Mouse (Mus musculus) heart, embryonic 15.5 days (tissue): ENCODE measurements around the gene Ppm1l. TPM values are rescaled to one million over a fixed set of nuclear protein-coding genes. Genes with fewer than 3 reads are reported as not detected.
A peak's percentile ranks its signal among the peaks of the same experiment; 100 is the strongest.

Experiments
- ATAC-seq: fragments of 200-750 bp; cut with Nextera tagmentation; replicated peaks from 2 replicates; pipeline ENCODE4 v1.8.0; 2017; ENCODE audit warnings: low read depth, moderate TSS enrichment; ENCODE audit not compliant: insufficient number of reproducible peaks, insufficient read depth, low FRiP score
- H3K27ac ChIP-seq: fragments of 300-500 bp; sonication (generic); 2 replicates; pipeline ENCODE4 v1.5.1; 2015; ENCODE audit warnings: mild to moderate bottlenecking, inconsistent platforms
- H3K27me3 ChIP-seq: fragments of 300-500 bp; sonication (generic); 2 replicates; pipeline ENCODE4 v1.6.1; 2015; ENCODE audit warnings: inconsistent platforms
- H3K36me3 ChIP-seq: fragments of 300-500 bp; sonication (generic); 2 replicates; pipeline ENCODE4 v1.6.1; 2015; ENCODE audit warnings: mild to moderate bottlenecking, inconsistent platforms
- H3K4me1 ChIP-seq: fragments of 300-500 bp; sonication (generic); replicated peaks from 2 replicates; pipeline ENCODE4 v1.6.1; 2015; ENCODE audit warnings: inconsistent platforms
- H3K4me2 ChIP-seq: fragments of 300-500 bp; sonication (generic); 2 replicates; pipeline ENCODE4 v1.6.1; 2015; ENCODE audit warnings: inconsistent platforms, mild to moderate bottlenecking, moderate library complexity
- H3K4me3 ChIP-seq: fragments of 300-500 bp; sonication (generic); 2 replicates; pipeline ENCODE4 v1.5.1; 2015; ENCODE audit warnings: mild to moderate bottlenecking, inconsistent platforms
- H3K9ac ChIP-seq: fragments of 300-500 bp; sonication (generic); 2 replicates; pipeline ENCODE4 v1.6.1; 2015; ENCODE audit warnings: mild to moderate bottlenecking, inconsistent platforms
- H3K9me3 ChIP-seq: fragments of 300-500 bp; sonication (generic); replicated peaks from 2 replicates; pipeline ENCODE4 v1.6.1; 2016; ENCODE audit warnings: inconsistent platforms
- WGBS: fragments of 180-500 bp; shearing (Covaris S2); methylation state at CpG from one replicate; pipeline ENCODE4 v1.1.7; 2015; ENCODE audit warnings: mixed read lengths; 5-methylcytosine and 5-hydroxymethylcytosine counted together
- polyA plus RNA-seq: library from polyadenylated mRNA; unstranded; fragments of >200 nt; fragmentation: Nextera tagmentation; extraction: Ambion mirVana; gene quantifications from 2 replicates; pipeline ENCODE4 v1.2.1, GENCODE M21; 2015

Gene Ppm1l
- polyA plus RNA-seq, 1 experiment from 2014 or later = 8.5 TPM

DNA sequence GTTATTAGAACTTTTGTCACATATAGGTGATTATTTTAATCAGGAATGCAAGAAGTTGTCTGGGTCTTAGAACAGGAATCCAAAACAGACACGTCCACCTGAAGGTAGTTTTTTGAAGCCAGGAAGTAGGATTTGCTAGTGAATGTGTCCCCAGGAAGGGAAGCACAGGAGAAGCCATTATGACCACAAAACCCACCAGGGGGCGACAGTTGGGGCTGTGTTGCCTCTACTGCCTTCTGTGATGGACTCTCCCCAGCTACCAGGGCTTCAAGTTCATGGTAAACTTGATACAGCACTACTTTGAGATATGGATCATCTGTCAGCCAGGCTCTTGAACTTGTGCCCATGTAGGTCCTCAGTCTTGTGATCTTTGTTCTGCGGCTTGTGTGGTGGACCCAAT lies 137.7 kb downstream of the Ppm1l start:
- Histone ChIP-seq H3K27me3 (no peaks in the 10 kb centered on the region), H3K36me3 (no peaks in the 10 kb centered on the region), H3K9ac (no peak overlapping the region), H3K9me3 (no peaks in the 10 kb centered on the region), H3K27ac (no peak overlapping the region), H3K4me1 (peaks cover 5% of the 10 kb centered on the region), H3K4me3 (no peak overlapping the region), H3K4me2 (no peak overlapping the region)
- no peak for ATAC-seq
- WGBS = 77% methylated on average over 3 of the region's 3 CpGs

DNA sequence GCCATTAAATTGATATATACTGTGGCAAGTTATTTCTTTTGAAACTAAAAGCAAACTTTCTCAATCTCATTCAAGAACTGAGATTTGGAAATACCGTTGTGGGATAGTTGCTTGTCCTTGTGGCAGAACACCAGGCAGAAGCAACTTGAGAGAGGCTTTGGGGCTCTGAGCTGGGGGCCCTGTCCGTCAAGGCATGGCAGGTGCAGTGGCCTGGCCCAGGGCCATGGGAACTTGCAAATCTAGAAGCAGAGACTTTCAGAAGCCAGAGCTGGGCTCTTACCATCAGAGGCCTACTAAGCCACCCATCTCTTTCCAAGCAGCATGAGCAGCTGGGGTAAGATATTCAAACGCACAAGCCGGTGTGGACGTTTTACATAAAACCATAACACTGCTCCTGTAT lies 139.4 kb downstream of the Ppm1l start:
- Histone ChIP-seq H3K9me3 (no peaks in the 10 kb centered on the region), H3K4me1 (peaks cover 15% of the 10 kb centered on the region), H3K27ac (no peak overlapping the region), H3K36me3 (no peaks in the 10 kb centered on the region), H3K4me3 (no peak overlapping the region), H3K9ac (no peak overlapping the region), H3K27me3 (no peaks in the 10 kb centered on the region), H3K4me2 (no peak overlapping the region)
- ATAC-seq = no peak
- WGBS = 77% methylated on average over 5 of the region's 5 CpGs

DNA sequence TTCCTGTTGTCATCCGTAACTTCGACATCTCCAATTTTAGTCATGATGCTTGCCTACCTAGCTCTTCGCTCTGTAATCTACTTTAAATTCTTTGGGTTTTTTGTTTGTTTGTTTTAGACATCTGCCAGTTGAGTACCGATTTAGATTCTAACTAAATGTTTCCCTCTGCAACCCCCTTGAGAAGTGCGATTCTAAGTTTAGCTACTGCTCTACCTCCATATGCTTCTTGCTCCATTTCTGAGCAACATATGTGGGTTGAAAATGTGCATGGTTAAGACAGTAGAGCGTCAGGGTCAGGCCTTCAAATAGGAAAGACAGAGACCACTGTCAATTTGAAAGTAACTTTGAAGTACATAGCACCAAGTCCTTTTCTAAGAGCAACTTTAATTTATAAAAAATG lies 142.1 kb downstream of the Ppm1l start:
- Histone ChIP-seq H3K27me3 (no peaks in the 10 kb centered on the region), H3K36me3 (no peaks in the 10 kb centered on the region), H3K4me1 (peaks cover 13% of the 10 kb centered on the region), H3K9me3 (no peaks in the 10 kb centered on the region), H3K9ac (no peak overlapping the region), H3K4me2 (no peak overlapping the region), H3K4me3 (no peak overlapping the region), H3K27ac (no peak overlapping the region)
- ATAC-seq = no peak
- WGBS = 74% methylated on average over 6 of the region's 6 CpGs

DNA sequence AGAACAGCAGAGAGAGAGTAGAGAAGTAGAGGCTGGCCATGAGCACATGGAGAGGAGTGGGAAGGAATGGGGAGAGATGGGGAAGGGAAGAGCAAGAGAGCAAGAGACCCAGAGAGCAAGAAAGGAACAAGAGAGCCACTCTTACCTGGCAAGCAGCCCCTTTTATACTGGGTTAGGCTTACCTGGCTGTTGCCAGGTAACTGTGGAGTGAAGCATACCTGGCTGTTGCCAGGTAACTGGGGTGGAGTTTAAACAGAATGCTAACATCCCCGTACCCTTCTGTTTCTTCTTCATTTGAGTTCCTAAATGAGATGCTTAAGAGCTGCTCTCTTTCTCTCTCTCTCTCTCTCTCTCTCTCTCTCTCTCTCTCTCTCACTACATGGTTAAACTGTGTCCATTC lies 145.3 kb downstream of the Ppm1l start:
- H3K9me3 ChIP-seq = no peaks in the 10 kb centered on the region
- no peak overlapping the region for H3K4me3 ChIP-seq
- no peak overlapping the region for H3K9ac ChIP-seq
- H3K4me2 ChIP-seq = no peak overlapping the region
- no peaks in the 10 kb centered on the region for H3K36me3 ChIP-seq
- peaks cover 10% of the 10 kb centered on the region for H3K4me1 ChIP-seq
- ATAC-seq = no peak
- H3K27ac ChIP-seq = no peak overlapping the region
- H3K27me3 ChIP-seq = no peaks in the 10 kb centered on the region
- WGBS = 68% methylated on average over 1 of the region's 1 CpGs

DNA sequence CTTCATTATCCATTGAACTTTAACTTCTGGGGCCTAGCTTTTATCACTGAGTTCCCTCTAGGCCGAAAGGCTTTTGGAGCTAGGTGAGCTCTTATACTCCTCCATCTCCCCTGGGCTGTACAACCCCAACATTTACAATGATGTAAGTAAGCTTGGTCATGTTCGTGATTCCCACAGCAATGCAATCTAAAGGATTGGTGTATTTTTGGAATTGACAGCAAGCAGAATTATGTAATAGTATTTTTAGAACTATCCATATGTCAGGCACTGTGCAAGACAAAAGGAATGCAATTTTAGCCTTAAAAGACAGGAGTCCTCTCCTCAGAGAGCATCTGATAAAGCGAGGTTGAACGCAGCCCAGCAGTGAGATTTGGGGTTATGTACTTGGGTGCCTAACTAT lies 149.1 kb downstream of the Ppm1l start:
- Histone ChIP-seq H3K36me3 (no peaks in the 10 kb centered on the region), H3K27ac (no peak overlapping the region), H3K4me3 (no peak overlapping the region), H3K4me1 (peaks cover 19% of the 10 kb centered on the region), H3K9me3 (no peaks in the 10 kb centered on the region), H3K27me3 (no peaks in the 10 kb centered on the region), H3K4me2 (no peak overlapping the region), H3K9ac (no peak overlapping the region)
- no peak for ATAC-seq
- 76% methylated on average over 4 of the region's 4 CpGs for WGBS

DNA sequence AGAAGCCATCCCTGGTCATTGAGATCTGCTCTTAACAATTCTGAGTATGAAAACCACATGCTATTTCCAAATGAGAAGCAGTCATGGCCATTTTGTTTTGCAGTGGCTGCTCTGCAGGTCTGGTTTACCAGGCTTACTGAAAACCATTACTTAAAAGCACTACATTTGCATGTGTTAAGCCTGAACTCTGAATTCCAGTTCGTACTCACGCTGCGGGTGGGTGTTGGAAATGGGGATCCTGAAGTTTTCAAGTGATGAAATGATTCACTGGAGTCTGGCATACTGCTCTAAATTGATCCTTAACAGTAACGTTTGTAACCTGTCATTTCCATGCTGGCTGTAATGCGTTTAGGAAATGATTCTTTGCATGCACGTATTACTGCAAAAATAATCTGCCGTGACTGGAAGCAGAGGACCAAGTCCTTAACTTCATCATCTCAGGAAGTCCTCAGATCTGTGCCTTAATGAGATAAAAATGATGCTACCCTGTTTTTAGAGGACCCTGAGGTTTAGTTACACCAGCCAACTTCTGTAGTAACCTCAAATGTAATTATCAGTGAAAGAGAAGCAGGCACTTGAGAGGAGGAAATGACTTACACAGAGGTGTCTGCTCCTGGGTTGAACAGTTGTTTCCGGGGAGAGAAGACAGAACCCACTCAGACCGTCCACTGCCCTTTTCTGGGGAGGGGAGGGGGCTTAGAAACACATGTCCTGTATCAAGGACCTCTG lies 151.8 kb downstream of the Ppm1l start:
- Histone ChIP-seq H3K9me3 (no peaks in the 10 kb centered on the region), H3K36me3 (no peaks in the 10 kb centered on the region), H3K9ac (no peak overlapping the region), H3K4me3 (no peak overlapping the region), H3K4me2 (no peak overlapping the region), H3K27me3 (no peaks in the 10 kb centered on the region), H3K27ac (no peak overlapping the region), H3K4me1 (peaks cover 22% of the 10 kb centered on the region)
- WGBS = 40% methylated on average over 9 of the region's 9 CpGs
- no peak for ATAC-seq

DNA sequence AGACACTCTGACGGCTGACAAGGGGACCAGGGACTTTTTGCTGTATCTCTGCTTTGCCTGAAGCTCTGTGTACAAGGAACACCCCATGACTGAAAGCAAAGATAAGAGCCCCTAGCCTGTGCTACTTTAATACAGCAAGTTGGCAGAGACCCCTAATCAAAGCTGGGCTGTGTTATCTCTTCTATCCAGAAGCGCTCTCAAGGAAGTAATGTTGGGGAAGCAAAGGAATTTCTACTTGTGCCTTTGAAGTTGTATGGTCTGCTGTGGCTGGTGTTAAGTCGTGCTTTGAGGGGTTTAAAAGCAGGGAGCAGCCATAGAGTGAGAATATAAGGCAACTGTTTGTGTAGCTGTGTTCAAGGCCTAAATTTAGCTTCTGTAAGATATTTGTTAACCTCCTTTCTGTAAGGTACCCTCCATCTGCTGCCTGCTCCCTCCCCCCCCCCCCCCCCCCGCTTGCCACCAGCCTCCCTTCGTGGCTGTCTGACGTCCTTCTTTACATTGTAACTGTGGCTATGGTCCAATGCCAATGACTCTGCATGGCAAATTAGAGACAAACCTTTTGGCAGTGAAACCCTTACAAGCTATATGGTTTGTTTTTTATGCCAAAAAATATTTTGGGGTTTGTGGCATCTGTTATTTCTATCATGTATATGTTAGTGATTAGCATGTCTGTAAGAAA lies 152.9 kb downstream of the Ppm1l start:
- Histone ChIP-seq H3K36me3 (no peaks in the 10 kb centered on the region), H3K9ac (no peak overlapping the region), H3K4me2 (no peak overlapping the region), H3K27me3 (no peaks in the 10 kb centered on the region), H3K4me3 (no peak overlapping the region), H3K4me1 (peaks cover 22% of the 10 kb centered on the region), H3K9me3 (no peaks in the 10 kb centered on the region), H3K27ac (0 out of 2 replicates have a peak overlapping the region, but pooled peaks have one; percentile 38)
- WGBS = 21% methylated on average over 6 of the region's 6 CpGs
- ATAC-seq = peak; percentile 11; the same call in 1 of the 2 replicates

DNA sequence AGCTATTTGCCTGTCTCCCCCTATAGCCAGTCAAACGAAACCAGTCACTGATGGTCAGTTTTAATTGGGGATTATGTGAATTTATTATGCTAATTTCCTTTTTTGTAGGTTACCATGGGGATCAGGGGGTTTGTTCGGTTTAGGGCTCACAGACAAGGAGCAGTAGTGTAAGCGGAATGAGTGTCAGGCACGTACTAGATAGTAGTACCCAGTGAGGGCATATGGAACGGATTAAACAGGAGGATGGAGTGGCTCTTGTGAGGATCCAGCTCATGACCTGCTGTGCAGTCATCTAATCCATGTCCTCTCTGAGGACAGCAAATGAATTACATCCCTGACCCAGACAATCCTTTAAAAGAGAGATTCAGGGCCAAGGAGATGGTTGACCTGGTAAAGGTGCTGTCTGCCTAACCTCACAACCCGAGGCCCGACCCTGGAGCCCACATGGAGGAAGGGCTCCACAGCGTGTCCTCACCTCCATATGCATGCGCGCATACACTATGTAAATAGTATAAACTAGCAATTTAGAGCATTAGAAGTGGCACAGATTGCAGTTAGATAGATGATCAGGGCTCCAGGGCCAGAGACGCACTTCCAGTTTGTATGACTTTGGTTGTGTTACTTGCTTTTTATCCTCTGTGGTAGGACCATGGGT lies 153.6 kb downstream of the Ppm1l start:
- Histone ChIP-seq H3K4me1 (peaks cover 22% of the 10 kb centered on the region), H3K4me3 (no peak overlapping the region), H3K36me3 (no peaks in the 10 kb centered on the region), H3K9ac (no peak overlapping the region), H3K27ac (no peak overlapping the region), H3K4me2 (no peak overlapping the region), H3K9me3 (no peaks in the 10 kb centered on the region), H3K27me3 (no peaks in the 10 kb centered on the region)
- 84% methylated on average over 11 of the region's 11 CpGs for WGBS
- no peak for ATAC-seq

DNA sequence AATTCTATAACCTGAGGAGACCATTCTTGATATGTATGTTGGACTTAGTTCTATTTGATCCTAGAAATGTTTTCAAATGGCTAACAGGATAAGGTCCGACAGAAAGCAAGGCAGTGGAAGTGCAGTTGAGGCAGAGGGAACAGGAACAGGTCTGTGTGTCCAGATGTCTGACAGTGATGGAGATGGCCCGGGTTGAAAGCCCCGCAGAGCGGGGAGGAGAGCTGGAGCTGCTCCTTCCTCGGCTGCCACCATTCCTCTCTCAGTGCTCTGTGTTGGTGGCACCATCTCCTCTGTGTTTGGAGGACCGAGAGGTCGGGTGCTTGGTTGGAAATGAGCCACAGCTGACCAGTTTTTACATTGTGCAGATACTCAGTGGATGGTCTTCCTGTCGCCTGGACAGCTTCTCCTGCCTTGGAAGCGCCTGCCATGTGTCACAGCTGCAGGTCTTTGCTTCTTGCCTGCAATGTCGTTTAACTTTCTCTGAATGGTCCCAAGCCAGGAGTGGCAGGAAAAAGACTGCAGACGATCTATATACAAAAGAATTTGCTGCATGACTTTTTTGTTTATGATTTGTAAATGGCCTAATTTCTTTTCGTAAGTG lies 159.3 kb downstream of the Ppm1l start:
- Histone ChIP-seq H3K4me3 (no peak overlapping the region), H3K27ac (no peak overlapping the region), H3K4me2 (peak overlapping the region; percentile 21; the same call in 1 of the 2 replicates), H3K4me1 (peaks cover 23% of the 10 kb centered on the region), H3K9me3 (no peaks in the 10 kb centered on the region), H3K9ac (no peak overlapping the region), H3K36me3 (no peaks in the 10 kb centered on the region), H3K27me3 (no peaks in the 10 kb centered on the region)
- 30% methylated on average over 12 of the region's 12 CpGs for WGBS
- ATAC-seq = no peak

DNA sequence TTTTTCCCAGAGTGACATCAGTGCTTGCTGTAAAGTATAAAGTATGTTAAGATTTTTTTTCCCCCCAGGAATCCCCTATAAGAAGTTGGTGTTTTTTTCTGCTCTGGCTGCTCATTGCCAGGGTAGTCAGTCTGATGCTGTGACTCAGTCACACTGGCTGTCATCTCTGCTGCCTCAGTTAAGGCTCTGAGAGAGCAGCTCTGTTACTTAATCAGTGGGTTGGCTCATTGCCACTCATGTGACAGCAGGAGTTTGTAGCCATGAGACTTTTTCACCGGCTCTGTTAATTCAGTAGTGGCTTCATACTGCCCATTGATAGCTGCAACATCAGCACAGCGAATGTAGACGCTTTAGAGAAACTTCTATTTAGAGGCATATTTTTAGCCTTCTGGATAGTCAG lies 163.3 kb downstream of the Ppm1l start:
- no peak overlapping the region for H3K4me3 ChIP-seq
- WGBS = 41% methylated on average over 3 of the region's 3 CpGs
- no peaks in the 10 kb centered on the region for H3K9me3 ChIP-seq
- no peak overlapping the region for H3K9ac ChIP-seq
- H3K27me3 ChIP-seq = no peaks in the 10 kb centered on the region
- no peak overlapping the region for H3K4me2 ChIP-seq
- H3K36me3 ChIP-seq = no peaks in the 10 kb centered on the region
- ATAC-seq = no peak
- peak overlapping the region; percentile 5; the same call in 1 of the 2 replicates for H3K27ac ChIP-seq
- peaks cover 20% of the 10 kb centered on the region for H3K4me1 ChIP-seq

DNA sequence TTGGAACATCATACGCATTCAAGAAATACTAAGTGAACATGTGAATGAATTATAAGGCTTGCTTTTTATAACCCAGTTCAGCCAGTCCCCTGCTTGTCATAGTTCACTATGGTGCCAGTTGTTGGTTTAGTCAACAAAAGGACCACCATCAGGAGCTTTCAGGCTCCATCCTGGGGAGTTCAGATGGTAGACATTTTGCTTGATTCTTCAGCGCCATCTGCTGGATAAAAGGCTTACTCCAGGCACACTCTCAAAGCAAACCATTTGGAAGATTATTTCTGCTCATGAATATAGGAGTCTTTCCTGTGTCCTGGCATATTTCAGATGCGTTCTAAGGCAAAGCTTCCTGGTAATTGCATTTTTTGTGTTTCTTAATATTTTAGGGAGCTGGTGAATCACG lies 165.2 kb downstream of the Ppm1l start:
- Histone ChIP-seq H3K27me3 (no peaks in the 10 kb centered on the region), H3K4me1 (peaks cover 15% of the 10 kb centered on the region), H3K27ac (no peak overlapping the region), H3K36me3 (no peaks in the 10 kb centered on the region), H3K9me3 (no peaks in the 10 kb centered on the region), H3K4me2 (no peak overlapping the region), H3K9ac (no peak overlapping the region), H3K4me3 (no peak overlapping the region)
- 30% methylated on average over 4 of the region's 4 CpGs for WGBS
- ATAC-seq = no peak
